Mouse (Mus musculus) embryonic facial prominence, embryonic 15.5 days (tissue): ENCODE measurements at regions not wholly inside any gene's neighbourhood (a gene's known extent, or its start where the extent isn't known, plus 50 kb on each side); places are given as distances from the start of the nearest gene placed in this dataset.

Experiments
- ATAC-seq: fragments of 200-750 bp; cut with Nextera tagmentation; 2 replicates; pipeline ENCODE4 v1.8.0; 2017; ENCODE audit warnings: low read depth, moderate TSS enrichment; ENCODE audit not compliant: insufficient number of reproducible peaks, low FRiP score, low TSS enrichment
- H3K27ac ChIP-seq: fragments of 300-500 bp; sonication (generic); replicated peaks from 2 replicates; pipeline ENCODE4 v1.5.1; 2015; ENCODE audit warnings: mild to moderate bottlenecking, inconsistent platforms
- H3K27me3 ChIP-seq: fragments of 300-500 bp; sonication (generic); 2 replicates; pipeline ENCODE4 v1.6.1; 2015; ENCODE audit warnings: inconsistent platforms
- H3K36me3 ChIP-seq: fragments of 300-500 bp; sonication (generic); 2 replicates; pipeline ENCODE4 v1.6.1; 2015; ENCODE audit warnings: mild to moderate bottlenecking, inconsistent platforms
- H3K4me1 ChIP-seq: fragments of 300-500 bp; sonication (generic); 2 replicates; pipeline ENCODE4 v1.6.1; 2015; ENCODE audit warnings: inconsistent platforms
- H3K4me2 ChIP-seq: fragments of 300-500 bp; sonication (generic); replicated peaks from 2 replicates; pipeline ENCODE4 v1.6.1; 2015; ENCODE audit warnings: mild to moderate bottlenecking, inconsistent platforms
- H3K4me3 ChIP-seq: fragments of 300-500 bp; sonication (generic); replicated peaks from 2 replicates; pipeline ENCODE4 v1.5.1; 2015; ENCODE audit warnings: mild to moderate bottlenecking, inconsistent platforms
- H3K9ac ChIP-seq: fragments of 300-500 bp; sonication (generic); 2 replicates; pipeline ENCODE4 v1.6.1; 2015; ENCODE audit warnings: inconsistent platforms
- H3K9me3 ChIP-seq: fragments of 300-500 bp; sonication (generic); replicated peaks from 2 replicates; pipeline ENCODE4 v1.6.1; 2016; ENCODE audit warnings: inconsistent platforms
- WGBS: fragments of 180-500 bp; shearing (Covaris S2); methylation state at CpG from one replicate; pipeline ENCODE4 v1.1.7; 2015; 5-methylcytosine and 5-hydroxymethylcytosine counted together

GRCm38 (mm10) chr3:103515946-103516345 is 59.1 kb upstream of the Syt6 start:
- Histone ChIP-seq H3K4me2 (no peak overlapping the region), H3K9me3 (no peaks in the 10 kb centered on the region), H3K27me3 (no peaks in the 10 kb centered on the region), H3K4me3 (no peak overlapping the region), H3K27ac (no peak overlapping the region), H3K9ac (no peak overlapping the region), H3K4me1 (no peaks in the 10 kb centered on the region), H3K36me3 (no peaks in the 10 kb centered on the region)
- 46% methylated on average over 5 of the region's 5 CpGs for WGBS
- ATAC-seq = no peak

GRCm38 (mm10) chr3:103517376-103518304 is 57.4 kb upstream of the Syt6 start:
- H3K36me3 ChIP-seq = no peaks in the 10 kb centered on the region
- ATAC-seq = no peak
- no peaks in the 10 kb centered on the region for H3K4me1 ChIP-seq
- H3K27ac ChIP-seq = no peak overlapping the region
- H3K4me2 ChIP-seq = no peak overlapping the region
- no peak overlapping the region for H3K9ac ChIP-seq
- 58% methylated on average over 8 of the region's 8 CpGs for WGBS
- H3K4me3 ChIP-seq = no peak overlapping the region
- no peaks in the 10 kb centered on the region for H3K27me3 ChIP-seq
- no peaks in the 10 kb centered on the region for H3K9me3 ChIP-seq

- no peak overlapping the region for H3K4me3 ChIP-seq
- no peak overlapping the region for H3K9ac ChIP-seq
- ATAC-seq = no peak; the same call in 1 of the 2 replicates
- H3K27me3 ChIP-seq = no peaks in the 10 kb centered on the region
- no peak overlapping the region for H3K4me2 ChIP-seq
- no peaks in the 10 kb centered on the region for H3K36me3 ChIP-seq
- H3K27ac ChIP-seq = no peak overlapping the region
- 53% methylated on average over 2 of the region's 2 CpGs for WGBS
- no peaks in the 10 kb centered on the region for H3K4me1 ChIP-seq
- no peaks in the 10 kb centered on the region for H3K9me3 ChIP-seq
Measured at GRCm38 (mm10) chr3:103518624-103519023, 56.4 kb upstream of the Syt6 start.
